Mouse (Mus musculus) urinary bladder, postnatal 36 days (tissue): ENCODE results near the gene Ulk4.
"Not testable (repeated sequence)": the region's sequence is repeated elsewhere in the genome, so short reads cannot be mapped to it uniquely, and the experiment has no call there.

ENCODE experiments used
- DNase-seq, 2 experiments: peaks; one replicate each; pipeline ENCODE4 v3.0.0; 2022; ENCODE audit warnings: low spot score in 2 of 2, mixed read lengths in 1 of 2

Gene Ulk4

DNA sequence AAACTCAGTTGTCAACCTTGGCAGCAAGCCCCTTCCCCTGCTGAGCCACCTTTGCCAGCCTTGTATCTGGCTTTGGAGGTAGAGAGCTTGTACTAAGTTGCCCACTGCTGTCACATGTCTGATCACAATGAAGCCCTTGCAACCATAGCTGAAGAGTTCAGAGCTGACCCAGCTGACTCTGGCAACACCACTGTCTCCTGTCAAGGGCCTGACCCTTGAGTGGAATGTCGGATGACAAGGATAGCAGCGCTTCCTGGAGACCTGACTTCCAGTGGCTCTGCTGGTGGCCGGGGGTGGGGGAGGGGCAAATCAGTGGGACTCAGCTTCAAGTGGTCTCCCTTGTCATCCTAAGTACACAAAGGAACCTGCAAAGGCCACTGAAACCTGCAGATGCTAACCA lies 214.3 kb downstream of the Ulk4 start:
- no peak for DNase-seq

DNA sequence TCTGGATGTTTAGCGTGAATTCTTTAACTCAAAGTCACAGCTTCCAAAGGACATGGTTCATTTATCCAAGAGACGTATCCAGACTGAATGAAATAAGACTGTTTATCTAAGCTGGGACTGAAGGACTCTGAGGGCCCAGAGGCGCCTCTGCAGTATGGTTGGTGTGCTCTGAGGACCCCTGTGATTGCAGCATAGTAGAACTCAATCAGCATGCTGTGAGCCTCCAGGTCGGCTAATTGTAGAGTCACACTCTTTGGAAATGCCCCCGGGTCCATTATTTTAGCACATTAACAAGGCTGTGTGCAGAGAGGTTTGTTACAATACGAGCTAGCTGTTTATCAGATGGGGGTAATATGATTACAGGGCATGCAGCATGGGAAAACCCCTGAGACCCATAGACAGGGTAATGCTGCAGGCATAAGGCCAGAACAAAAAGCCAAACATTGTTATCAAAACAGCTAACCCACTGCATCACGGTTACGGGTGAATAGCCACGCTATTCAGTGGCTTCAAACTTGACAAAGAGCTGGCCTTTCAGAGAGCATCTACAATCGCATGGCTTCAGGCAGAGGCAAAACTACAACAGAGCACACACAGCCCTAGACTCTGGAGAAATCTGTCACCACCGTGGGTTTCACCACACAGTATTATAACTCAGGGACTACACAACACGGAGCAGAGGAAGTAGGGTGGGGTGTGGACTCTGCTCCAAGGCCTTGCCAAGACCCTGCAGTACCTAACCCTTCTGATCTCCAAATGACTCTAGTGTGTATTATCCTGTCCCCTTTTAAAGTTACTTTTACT lies 215.0 kb downstream of the Ulk4 start:
- no peak for DNase-seq

DNA sequence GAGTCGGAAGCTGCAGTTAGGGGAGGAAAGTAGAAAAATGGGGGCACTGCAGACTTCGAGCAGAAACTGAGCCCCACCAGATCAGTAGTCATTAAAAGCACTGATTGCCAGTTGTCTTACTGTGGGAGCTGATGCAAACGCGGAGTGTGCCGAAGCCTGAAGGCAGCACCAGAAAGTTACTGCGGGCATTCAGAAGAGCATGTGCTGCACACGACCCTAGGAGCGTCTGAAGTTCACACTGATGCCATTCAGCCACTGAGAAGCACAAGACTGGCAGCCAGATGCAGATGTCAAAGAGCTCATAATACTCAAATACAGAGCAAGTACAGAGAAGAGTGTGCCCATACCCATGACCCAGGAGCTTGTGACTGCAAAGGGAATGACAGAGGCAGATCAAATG lies 216.7 kb downstream of the Ulk4 start:
- DNase-seq, result no peak

DNA sequence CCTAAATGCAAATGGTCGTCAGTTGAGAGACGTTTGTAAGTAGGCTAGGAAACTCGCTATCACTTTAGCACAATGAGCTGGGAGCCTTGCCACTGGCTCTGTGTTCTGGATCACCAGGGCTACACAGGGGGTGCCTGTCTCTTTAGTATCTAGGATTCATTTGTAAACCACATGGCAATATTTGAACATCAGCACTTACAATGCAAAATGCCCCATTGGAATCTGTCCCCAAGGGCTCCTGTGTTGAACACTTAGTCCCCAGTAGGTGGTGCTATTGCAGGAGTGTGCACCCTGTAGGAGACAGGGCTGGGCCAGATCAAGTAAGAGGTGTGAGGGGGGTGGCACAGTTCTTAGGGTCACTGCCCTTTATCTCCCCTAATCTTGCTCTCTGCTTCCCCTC lies 217.7 kb downstream of the Ulk4 start:
- DNase-seq, result no peak

DNA sequence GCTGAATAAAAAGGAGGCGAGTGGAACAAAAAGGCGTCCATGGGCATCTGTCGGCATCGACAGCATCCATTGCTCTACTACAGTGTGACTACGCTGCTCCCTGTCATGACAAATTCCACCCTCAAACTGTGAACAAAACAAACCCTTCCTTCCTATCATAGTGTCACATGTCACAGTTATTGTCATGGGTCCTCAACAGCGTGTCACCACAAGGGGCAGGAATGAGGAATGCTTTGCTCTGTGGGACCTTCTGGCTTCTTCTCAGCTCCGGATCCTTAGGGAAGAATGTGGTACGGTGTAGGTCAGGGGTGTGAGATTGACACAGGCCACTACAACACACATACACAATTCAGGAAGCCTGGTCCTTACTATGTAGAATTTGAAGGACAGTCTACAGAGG lies 218.5 kb downstream of the Ulk4 start:
- DNase-seq, result no peak

DNA sequence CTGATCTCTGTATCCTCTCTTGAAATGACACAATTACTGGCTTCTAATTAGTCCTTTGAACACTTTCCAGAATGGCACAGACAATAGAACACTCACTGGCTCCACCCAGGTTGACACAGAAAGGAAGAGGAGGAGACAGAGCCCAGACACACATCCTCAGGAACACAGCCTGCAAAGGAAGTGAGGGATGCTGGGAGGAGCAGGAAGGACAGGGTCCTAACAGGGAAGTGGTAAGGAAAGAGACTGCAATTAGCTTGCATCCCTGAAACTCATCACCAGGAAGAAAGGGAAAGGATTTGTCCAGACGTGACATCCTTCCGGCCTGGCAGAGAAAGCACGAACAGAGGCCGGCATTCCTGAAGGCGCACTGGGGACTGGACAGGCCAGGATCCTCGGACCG lies 218.9 kb downstream of the Ulk4 start:
- DNase-seq, result no peak

DNA sequence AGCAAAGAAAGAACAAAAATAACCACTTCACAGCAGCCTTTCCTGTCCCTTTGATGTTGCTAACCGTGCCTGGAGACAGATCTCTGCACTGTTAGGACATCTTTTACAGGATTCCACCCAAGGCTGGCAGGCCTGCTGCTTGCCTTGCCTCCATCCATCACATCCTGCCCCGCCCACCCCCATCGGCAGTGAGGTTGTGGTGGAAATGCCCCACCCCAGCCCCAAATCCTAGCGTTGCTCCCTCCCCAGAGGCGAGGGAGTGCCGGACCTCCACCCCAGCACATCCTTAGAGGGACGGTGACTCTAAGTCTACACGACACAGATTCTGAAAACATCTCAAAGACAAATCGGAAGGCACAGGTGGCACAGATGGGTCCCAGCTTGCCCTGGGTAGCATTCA lies 219.6 kb downstream of the Ulk4 start:
- no peak for DNase-seq

DNA sequence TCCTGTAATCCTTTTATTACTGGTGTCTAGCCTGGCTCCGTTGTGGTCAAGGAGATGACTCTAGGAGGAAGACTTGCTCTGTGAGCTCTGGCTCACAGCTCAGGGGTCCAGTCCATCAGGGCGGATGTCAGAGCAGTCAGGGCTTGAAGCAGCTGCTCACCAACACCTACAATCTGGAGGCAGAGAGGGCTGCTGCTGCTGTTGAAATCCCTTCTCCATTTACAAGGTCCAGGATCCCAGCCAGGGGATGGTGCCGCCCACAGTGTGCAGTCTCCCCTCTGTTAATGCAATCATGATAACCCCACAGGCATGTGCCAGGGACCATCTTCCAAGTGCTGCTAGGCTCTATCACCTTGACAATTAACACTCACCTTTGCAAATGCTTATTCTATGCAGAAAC lies 220.5 kb downstream of the Ulk4 start:
- no peak for DNase-seq

DNA sequence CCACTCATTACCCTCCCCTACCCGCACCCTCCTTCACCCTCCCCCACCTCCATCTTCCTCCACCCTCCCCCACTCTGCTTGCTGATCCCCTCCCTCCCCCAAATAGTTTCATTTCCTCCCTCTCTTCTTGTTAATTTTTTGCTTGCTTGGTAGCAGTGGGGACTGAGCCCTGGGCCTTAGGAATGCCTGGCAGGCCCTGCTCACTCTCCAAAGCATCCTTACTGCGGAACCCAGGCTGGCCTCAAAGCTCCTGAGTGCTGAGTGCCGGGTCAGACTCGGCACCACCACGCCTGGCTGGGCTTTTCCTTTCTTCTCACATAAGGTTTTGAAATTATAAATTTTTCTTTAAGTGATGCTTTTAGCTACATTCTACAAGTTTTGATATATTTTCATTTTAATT lies 221.0 kb downstream of the Ulk4 start:
- no peak for DNase-seq

DNA sequence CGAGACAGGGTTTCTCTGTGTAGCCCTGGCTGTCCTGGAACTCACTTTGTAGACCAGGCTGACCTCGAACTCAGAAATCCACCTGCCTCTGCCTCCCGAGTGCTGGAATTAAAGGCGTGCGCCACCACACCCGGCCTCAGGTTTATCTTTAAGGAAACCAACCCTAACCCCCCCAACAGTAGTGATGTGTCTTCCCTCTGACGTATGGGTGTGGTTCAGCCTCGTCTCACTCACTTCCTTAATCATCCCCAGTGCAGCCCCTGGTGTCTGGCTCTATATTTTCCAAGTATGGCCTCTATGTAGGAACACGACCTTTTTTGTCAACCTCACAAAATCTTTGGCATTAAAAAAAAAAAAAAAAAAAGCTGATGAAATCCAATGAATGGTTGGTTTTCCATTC lies 231.3 kb downstream of the Ulk4 start:
- not testable (repeated sequence) for DNase-seq

DNA sequence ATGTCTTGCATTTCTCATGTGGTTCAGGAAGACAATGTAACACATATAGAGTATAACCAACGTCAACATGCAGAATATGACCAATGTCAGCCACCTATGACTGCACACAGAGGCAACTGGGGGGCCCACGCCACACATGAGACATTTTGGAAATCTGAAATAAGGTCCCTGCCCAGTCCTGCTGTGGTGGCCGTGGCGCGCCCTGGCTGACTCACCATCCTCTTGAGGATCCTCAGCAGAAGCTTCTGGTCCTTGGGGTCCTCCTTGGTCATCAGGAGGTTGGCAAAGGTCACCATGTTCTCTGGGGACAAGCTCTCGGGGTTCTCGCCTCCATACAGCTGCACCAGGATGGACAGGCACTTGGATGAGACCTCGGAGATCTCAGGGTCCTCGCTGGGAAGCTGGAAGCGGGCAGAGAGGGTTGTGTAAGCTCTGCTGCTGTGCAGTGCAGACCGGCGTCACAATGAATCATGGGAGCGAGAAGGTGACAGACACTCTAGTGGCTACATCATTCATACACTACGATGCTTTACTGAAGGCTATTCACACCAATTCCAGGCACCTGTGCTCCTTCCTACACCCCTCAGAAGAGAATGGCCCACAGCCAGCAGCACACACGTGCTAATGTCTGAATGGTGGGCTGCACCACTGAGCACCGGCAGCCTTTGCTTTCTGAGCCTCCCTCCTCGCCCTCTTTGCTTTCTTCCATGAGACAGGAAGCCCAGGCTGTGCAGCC lies 232.4 kb downstream of the Ulk4 start:
- DNase-seq, result no peak

DNA sequence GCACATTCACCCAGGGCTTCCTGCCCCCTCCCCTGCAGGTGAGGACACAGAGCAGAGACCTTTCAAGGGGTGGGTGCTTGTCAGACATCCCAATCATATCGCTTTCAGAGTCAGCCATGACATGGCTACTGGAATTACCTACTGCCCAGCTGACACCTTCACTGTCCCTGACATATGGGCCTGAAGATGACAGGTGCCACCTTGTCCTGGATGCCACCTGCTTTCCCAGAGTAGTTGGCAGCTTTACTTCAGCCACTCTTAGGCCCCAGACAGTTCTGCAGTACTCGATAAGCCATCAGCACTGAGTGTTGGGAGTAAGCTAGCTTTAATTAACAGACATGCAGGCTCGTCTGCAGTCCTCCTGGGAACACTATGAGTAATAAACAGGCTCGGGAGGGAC lies 234.0 kb downstream of the Ulk4 start:
- no peak for DNase-seq

DNA sequence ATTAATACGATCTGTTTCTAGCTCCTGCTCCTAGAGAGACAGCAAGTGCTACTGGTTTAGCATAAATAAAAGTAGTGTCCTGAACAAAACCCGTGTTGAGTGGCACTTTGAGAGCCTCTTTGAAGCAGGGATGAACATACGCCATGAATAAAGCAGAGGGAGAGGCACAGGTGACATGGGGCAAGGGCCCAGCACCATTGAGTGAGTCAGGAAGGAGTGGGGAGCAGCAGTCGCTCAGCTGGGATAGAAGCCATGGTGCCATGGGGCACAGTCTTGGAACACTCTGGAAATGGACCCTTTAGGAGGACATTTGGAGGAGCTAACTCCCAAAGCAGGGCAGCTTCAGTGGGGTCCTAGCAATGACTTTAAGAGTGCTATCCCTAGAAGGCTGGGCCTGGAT lies 238.6 kb downstream of the Ulk4 start:
- no peak for DNase-seq

DNA sequence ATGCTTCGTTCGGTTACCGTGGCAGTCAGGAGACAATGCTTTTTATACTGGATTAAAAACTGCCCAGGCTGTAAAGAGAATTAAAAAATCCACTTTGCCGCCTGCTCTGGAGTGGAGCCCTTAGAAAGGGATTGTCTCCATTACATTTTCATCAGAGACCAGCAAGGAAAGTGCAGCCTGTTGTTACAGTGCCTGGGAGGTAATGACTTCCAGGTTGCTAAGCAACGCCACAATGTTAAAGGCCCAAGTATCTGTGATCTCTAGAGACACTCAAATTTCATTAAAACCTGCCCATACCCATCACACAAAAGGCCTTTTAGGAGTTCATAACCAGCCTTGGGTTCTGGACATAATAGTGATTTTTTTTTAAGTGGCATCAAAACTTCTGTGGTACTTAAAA lies 239.0 kb downstream of the Ulk4 start:
- no peak for DNase-seq

DNA sequence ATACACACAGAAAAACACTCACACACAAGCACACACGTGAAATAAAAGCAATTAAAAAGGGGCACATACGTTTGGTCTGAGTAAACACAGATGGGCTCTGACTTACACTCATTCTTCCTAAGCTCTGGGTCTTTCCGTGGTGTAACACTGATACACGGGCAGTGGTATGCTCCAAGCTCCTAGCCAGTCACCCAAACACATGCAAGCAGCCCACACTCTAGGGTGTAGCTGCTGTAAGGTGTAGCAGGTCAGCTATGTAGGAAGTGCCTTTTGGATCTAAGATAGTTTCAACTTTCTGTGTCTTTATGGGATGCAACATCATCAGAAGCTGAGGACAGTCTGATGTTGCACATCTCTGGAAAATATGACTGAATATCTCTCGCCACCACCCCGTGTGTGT lies 241.7 kb downstream of the Ulk4 start:
- no peak for DNase-seq

DNA sequence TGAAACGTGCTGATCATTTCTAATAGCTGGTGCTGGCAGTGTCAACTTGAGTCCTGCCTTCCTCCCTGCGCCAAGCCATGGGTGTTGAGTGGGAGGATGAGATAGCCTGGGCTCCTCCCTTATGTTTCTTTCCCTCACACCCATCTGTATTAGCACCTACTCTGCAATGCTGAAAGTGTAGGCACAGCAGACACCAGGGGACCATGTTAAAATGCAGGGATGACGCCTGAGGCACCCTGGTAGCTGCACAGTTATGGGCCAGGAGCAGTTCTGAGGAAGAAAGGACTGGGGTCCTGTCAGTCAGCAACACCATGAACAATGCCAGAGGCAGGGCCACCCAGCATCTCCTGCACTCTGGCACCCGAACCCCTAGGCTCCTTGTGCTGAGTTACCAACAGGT lies 243.4 kb downstream of the Ulk4 start:
- DNase-seq, result no peak

DNA sequence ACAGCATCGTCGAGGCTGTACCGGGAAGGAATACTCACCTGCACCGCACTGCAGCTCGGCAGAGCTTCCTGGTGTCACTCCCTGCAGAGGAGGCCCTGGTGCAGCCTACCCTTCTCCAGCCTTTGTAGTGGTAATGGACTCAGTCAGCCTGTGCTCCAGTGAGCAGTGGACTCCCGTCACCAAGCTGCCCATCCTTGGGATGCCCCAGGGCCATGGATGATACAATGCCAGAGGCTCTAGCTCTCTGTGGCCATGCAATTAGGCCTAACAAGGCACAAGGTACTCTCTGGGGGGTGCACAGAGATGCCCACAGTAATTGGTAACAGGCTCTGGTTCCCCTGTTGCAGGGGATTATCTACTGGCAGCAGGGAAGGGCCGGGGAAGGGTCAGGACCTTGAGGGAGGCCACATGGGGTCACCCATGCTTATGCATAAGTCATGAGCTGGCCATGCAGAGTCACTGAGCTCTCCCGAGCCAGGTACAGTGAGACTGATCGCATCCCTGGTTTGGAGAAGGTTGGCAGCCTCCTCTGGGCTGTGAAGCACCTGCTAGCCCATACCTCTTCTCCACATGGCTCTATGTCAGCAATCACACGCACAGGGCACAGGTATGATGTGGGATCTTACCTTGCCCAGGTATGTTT lies 244.6 kb downstream of the Ulk4 start:
- DNase-seq, result no peak

DNA sequence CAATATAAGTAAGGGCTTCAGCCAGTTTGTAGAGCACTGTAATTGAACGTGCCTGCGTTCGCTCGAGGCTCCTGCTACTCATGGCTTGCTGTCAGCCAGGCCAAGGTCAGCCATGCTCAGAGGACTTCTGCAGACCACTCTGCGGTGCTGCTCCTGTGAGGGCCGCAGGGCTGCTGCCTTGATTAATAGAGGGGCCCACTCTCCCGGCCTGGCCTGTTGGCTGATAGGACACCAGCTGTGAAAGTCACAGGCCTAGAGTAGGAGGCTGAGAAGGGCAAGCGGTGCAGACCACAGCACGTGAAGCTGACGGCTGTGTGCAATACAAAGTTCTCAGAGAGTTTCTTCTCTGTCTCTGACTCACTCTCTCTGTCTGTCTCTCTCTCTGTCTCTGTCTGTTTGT lies 246.0 kb downstream of the Ulk4 start:
- DNase-seq, result no peak

DNA sequence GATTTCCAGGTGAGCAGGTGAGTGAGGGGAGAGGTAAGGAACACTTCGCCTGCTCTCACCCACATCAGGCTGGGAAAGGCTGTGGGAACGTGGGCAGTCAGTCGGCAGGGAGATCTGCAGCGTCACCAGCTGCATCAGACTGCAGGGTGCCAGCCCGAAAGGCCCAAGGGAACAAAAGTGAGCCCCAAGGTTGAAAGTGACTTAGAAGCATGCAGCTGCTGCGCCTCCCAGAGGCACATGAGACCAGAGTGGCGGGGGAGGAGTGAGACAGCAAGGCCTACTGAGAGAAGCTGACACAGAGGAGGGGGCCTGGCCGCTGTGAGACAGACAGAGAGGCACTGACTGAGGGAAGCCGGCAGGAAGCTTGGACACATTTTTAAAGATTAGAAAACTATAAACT lies 247.2 kb downstream of the Ulk4 start:
- no peak for DNase-seq

DNA sequence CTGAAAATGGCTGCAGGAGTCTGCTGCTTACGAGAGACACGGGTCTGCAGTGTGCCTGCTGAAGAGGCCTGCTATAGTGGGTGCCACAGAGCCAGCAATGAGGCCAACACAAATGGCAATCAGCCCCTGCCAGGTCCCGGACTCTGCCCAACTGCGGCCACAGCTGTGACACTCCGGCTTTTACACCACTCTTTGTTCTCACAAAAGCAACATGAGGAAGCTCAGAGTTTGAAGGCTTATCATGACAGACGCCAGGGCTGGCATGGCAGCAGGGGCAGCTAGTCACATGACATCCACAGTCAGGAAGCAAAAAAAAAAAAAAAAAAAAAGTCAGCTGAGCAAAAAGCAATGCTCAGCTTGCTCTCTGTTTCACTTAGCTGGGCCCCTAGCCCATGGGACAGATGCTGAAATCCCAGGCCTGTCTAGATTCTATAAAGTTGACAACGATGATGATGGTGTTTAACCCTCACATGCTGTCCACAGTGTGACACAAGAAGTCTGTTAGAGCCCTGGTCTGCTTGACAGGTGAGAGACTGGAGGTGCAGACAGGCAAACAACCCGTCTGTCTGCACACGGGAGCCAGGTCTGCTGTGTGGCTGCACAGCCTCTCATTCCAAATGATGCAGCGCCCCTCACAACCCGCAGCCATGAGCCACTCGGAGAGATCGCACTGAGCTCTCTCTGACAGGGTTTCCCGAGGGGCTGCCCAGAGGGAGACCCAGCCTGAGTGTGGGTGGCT lies 253.3 kb downstream of the Ulk4 start:
- no peak for DNase-seq

DNA sequence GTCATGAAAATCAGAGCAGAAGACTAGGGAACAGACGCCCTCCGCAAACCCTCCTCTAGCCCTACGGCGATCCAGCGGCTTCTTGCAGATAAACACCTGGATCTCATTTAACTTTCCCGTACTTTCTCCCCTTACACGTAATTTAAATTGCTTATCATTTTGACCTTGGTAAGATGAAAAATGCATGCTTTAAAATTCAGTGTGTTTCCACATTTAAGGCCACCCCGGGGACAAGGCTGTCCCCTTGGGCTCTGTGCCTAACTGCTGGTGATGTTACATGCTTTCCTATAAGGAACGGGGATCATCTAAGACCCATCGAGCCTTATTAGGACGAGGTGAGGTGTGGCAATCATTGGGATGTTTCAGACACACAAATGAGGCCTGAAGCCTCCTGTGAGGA lies 256.6 kb downstream of the Ulk4 start:
- DNase-seq, result no peak

DNA sequence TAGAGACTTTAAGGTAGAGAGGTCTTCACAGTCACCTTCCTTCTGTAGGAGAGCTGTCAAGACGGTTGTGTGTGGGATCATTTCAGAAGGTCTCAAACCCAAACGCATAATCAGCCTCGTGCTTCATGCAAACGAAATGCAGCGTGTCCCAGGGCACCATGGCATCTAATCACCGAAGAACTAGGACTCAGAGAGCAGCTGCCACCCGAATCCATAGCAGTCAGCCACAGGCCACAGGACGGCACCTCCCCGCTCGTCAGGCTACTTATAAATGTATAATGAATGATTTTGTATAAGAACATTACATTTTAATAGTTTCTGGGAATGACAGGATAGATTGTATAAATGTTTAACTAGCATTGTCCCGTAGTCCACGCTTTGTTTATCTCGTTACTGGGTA lies 257.1 kb downstream of the Ulk4 start:
- no peak for DNase-seq
